Mouse (Mus musculus) lung, postnatal 10 days (tissue): ENCODE measurements around the gene Ubap2l.

Source experiments
- DNase-seq: peaks from one replicate; pipeline ENCODE4 v3.0.0; 2021

The Ubap2l gene

DNA sequence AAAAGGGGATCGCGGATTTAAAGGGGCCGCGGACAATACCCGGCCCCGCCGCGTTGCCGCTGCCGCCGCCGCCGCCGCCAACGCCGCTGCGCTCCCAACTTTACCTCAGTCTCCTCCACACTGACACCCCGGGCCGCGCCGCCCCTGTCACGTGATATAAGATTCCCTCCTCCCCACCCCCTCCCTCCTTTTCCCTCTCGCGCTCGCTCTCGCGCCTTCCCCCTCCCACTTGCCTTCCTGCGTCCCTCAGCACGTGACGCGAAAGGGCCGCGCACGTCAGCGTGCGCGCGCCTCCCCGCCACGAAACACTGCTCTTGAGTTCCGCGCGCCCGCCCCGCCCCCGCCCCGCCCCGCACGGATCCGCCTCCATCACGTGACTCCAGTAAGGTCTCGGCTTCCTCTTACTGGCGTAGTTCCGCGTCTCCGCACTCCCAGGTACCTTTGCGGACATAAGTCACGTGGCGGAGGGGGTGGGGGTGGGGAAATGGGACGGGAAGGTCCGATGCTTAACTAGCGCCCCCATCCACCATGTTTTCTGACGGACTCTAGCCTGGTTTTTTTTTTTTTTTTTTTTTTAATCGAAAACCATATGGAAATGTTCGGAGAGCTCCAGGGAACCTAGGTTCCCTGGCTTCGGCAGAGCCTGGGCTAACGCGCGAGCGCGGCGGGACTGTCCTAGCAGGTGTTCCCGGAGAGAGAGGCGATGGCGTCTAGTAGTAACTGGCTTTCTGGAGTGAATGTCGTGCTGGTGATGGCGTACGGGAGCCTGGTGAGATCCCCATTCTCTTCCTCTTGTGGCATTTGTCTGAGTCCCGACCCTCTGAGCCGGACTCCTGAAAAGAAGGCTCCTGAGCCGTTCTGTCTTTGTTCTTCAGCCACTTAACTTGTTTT is at the start of gene Ubap2l:
Ubap2l (minus strand) TSS at position 278 of the 891 bp plus-strand sequence.
- DNase-seq, result peak; percentile 97

DNA sequence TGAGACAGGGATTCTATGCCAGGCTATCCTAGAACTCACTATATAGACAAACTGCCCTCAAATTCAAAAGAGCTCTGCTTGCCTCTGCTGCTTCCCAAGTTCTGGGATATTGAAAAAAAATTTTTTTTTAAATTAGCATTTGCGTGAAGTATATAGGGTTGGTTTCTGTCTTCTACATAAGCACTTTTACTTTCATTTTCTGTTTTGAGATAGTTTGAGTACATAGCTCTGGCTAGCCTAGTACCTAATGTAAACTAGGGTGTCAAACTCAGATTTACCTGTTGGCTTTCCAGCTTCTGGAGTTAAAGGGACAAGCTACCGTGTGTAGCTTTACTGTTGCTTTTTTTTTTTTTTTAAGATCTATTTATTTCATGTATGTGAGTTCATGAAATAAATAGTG is 49.2 kb upstream of the Ubap2l start:
- no peak for DNase-seq

DNA sequence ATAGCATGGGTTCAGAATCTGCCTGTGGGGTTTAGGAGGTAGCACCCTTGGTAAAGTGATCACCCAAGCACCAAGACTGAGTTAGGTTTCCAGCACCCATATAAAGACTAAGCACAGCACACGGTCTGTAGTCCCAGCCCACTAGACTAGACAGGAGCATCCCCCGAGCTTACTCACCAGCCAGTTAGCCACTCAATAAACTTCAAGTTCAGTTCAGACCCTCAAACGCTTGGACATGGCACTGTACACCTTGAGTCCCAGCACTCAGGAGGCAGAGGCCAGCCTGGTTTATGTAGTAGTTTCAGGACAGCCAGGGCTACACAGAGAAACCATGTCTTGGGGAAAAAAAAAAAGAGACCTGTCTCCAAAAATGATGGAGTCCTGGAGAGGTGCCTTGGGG is 48.6 kb upstream of the Ubap2l start:
- no peak for DNase-seq

DNA sequence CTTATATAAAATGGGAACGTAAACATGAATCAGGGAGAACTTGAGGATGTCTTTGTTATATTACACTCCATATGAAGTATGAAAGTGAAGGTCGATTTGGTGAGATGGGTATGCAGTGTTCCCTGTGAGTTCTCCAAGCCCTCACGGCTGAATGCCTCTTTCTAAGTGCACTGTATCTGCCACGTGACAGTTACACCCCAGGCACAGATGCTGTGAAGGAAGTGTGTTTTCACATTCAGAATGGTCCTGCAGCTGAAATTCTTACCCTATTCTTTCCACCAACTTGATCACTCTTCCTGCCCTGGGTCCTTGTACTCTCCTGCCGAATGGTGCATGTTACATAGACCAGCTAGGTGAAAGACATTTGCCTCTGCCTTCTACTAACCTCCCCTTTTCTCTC is 45.5 kb upstream of the Ubap2l start:
- no peak for DNase-seq

DNA sequence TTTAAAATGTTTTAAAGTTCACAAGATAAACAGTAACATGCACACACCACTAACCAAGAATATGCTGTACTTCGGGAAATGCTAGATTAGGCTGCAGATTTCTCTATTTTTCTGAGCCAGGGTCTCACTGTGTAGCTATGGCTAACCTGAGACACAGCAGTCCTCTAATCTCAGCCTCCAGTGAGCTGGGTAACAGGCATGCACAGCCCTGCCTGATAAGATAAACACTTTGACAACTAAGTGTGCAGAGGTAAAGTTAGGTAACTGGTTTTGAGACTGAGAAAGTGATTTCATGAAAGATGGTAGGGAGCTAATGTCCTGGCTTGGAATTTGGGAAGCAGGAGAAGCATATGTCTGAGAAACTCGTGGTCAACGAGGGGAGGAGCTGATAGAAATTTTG is 42.0 kb upstream of the Ubap2l start:
- no peak for DNase-seq

DNA sequence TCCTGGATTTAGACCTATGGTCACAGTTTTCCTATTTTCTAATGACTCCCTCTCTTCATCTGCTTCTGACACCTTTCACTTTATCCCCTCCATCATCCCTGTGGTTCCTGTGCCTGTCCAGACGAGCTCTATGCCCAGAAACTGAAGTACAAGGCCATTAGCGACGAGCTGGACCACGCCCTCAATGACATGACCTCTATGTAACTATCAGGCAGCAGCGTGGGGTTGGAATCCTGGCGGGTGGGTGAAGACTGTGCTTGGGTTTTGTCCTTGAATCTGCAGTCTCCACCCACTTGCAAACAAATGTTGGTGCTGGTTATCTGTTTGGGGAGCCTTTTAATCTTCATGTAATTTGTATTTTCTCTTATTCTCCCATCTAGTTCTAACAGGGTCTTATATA is 38.5 kb upstream of the Ubap2l start:
- no peak for DNase-seq

DNA sequence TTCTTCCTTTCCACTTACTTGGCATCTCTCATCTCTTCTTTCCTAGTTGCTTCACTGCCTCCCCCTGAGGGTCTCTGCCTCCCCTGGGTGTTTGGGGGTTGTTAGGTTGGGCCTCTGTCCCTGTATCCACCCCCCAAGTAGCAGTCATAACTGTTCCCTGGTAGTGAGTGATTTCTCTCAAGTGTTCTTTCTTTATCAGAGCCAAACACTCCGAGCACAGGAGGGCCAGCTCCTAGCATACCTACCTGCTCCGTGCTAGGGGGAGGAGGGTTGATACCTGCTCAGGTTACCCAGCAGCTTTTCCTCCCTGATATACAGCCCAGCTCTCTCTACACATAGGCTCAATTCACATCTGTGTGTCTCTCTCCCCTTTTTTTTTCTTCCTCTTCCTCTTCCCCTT is 36.2 kb upstream of the Ubap2l start:
- peak; percentile 33 for DNase-seq

DNA sequence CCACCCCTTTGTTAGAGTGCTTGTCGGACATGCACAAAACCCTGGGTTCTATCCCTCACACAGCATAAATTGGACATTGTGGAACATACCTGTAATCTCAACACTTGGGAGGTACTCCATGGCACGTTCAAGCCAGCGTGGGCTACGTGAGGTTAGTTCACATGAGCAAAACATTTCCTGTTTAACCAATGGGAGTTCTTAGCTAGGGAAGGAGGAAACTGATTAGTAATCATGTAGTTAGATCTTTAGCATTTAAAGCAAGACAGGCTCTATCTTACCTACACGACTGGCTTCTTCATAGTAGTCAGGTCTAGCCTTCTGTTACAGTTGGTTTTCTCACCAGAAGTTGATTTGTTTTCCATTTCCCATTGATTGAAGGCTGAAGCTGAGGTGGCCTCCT is 33.6 kb upstream of the Ubap2l start:
- no peak for DNase-seq

DNA sequence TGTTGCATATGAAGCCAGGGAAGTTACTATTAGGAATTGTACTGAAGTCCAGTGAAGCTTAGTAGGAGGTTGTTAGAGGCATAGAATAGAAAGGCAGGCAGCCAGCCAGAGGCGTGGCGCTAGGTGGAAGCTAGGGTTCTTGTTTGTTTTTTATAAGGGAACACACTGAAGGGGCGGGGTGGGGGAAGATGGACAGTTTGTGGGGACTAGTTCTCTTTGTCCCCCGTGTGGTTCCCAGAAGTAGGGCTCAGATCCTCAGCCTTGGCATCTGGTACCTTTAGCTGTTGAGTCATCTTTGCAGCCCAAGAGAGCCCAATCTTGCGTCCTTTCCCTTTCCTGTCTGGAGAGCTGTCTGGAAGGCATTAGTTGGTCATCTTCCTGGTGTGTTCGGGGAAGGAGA is 32.9 kb upstream of the Ubap2l start:
- DNase-seq, result peak; percentile 60

DNA sequence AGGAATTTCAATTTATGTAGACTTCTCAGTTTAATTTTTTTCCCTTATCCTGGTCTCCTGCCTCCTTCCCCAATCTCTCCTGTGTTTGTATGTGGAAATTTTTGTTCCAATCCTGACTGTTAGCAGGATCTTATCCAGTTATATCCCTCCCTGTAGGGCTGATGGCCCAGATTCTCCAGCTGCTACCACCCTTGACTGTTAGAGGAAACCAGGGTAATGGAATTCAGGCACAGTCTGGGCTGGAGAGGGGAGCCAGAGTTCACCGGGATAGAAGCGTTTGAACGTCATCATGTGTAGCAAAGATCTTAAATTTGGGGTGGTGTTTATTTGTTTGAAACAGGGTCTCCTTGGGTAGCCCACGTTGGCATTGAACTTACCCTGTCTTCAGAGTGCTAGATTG is 32.4 kb upstream of the Ubap2l start:
- DNase-seq, result peak; percentile 50

DNA sequence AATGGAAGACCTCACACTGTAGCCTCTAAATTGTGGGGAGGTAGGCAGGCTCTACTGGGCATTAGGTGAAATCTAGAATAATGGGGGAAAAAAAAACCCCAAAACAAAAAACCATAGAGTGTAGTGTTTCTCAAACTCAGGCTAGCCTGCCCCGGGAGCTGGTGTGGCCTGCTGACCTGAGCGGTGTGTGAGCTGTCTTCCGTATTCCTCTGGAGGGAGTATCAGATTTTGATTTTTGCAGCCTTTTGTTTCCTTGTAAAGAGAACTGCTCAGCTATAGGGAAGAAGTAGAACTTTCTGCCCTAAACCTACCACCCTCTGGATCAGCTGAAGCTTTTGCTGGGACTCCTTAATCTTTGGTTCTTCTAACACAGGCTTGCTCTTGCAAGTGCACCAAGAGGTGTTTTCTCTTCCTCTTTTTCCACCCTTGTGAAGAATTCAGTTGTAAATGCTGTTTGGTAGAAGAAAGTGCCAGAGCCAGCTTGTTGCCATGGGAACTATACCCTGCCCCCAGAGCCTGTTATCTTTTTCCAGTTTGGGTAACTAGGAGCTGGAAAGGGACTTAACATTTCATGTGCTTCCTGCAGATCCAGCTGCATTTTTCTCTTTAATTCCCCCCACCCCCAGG is 31.4 kb upstream of the Ubap2l start:
- peak; percentile 49 for DNase-seq

DNA sequence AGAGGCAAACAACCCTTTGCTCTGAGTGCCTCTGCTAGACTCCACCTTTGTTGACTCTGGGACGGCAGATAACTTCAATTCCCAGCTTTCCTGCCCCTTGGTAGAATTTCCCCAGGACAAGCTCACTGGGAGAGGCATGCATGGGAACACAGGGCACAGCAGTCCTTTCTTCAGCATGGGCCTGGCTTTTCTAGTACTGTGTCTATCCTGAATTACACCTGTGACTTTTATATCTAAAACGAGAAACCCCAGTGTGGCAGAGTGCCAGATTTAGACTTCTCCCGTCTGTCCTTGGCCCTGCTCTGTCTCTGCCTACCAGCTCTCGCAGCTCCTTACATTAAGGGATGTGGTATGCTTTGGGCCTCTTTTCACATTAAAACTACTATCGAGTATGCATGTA is 30.6 kb upstream of the Ubap2l start:
- peak; percentile 40 for DNase-seq

DNA sequence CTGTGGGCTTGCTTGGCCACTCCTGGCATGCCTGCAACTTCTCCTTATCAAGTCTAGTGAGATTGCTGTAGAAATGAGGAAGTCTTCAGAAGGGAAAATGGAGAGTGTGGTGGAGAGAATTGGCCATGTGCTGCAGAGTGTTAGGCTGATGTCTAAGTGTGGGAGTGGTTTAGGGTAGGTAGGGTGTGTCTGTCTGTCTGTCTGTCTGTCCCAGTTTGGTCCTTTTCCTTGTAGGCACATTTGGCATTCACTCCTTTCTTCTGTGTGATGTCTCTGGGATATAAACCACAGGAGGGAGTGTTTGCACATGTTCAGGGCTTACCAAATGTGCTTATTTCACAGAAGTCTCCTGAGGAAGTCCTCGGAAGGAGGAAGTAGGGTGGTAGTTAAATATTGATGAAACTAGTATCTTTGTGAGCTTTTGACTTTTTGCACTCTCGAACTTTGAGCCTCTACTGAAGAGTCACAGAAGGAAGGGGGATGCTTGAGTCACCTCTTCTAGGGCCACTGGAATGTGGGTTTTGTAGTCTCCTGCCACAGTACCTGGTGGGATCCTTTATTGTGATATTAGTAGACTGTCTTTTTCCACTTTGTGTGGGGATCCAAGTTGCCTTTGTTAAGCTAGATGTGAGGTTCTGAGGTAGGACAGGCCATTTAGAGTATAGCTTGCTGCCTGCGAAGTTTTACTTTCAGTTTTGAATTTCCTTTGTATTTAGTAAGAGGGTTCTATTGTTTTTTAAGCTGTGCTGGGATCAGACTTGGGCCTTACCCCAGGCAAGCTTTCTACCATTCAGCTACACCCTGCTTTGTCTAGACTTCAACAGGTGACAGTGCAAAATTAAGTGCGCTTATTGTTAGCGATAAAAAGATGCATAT is 29.2 kb upstream of the Ubap2l start:
- peak; percentile 26 for DNase-seq

DNA sequence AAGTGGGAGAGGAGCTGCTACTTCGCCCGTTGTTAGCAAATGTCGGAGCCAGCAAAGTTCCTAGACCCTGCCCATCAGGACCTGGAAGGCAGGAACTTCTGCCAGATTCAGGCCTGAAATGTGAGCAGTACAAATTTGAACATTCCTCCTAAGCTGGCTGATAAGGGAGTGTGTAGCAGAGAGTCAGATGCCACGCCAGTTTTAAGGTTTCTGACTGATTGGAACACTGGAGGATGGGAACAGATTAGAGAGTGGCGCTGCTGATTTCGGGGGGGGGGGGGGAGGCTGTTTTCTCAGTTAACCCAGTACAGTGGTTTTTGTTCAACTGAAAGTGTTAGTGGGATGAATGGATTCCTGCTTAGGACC is 28.1 kb upstream of the Ubap2l start:
- no peak for DNase-seq

DNA sequence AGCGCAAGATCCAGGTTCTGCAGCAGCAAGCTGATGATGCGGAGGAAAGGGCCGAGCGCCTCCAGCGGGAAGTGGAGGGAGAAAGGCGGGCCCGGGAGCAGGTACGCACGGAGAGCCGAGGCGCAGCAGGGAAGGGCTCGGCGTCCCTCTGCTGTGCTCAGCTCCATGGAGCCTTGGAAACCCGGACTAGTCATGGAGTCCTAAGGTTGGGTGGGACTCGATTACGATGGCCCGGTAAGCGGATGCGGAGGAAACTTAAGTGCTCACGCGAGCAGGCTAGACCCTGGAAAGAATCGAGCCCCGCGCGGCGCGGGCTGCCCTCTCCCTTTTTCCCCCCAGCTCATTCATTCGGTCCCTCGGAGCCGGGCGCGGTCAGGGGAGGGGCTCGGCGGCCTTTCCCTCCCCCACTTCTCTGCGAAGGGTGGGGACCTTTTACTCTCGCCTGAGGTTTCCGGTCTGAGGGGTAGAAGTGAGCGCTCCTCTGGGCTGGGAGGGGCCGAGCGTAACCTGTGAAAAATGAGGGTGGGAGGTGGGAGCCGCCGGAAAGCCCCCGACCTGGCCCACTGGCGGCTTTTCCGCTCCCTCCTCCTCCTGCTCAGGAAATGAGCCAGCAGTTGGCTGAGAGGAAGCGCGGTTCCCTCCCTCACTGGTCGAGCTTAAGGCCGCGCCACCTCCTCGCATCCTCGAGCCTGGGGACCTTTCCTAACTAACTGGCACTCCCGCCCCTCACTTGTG is 27.5 kb upstream of the Ubap2l start:
- DNase-seq, result peak; percentile 89

DNA sequence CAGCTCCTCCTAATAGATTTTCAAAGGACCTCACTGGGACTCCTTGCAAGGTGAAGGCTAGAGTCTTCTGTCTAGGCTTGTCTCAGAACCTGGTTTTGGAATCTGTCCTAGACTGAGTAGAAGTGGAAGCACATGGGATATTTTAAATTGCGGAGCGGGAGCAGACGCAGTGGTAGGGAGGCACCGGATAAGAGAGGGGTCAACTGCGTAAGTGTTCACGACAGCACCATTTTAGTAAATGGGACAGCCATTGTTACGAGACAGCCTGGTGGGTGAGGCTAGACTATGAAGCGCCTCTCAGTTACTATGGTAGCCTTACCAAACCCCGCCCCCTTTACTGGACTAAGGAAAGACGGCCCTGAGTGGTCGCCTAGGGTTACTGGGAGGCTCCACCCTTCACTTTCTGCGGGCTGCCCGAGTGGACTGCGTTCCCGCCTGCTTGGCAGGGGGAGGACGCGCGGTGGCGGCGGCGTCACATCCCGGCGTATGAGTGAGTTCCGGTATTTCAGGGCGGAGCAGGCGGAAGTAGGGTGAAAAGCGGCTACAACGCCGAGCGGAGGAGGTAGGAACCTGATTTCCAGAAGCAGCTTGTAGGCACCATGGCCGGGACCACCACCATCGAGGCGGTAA is 26.8 kb upstream of the Ubap2l start:
- DNase-seq, result peak; percentile 99

DNA sequence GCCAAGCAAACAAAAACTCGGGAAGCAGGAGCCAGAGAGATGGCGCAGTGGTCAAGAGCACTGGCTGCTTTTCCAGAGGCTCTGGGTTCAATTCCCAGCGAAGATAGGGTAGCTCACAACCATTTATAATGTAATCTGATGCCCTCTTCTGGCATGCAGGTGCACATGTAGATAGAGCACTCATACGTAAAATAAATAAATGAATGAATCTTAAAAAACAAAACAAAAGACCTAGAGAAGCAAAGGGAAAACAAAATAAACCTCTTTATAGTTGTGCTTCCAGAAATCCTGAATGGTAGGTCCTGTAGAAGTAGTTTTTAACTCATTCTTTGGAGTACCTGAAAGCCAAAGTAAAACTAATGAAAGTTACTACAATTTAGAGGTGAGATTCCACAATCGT is 25.8 kb upstream of the Ubap2l start:
- DNase-seq, result no peak

DNA sequence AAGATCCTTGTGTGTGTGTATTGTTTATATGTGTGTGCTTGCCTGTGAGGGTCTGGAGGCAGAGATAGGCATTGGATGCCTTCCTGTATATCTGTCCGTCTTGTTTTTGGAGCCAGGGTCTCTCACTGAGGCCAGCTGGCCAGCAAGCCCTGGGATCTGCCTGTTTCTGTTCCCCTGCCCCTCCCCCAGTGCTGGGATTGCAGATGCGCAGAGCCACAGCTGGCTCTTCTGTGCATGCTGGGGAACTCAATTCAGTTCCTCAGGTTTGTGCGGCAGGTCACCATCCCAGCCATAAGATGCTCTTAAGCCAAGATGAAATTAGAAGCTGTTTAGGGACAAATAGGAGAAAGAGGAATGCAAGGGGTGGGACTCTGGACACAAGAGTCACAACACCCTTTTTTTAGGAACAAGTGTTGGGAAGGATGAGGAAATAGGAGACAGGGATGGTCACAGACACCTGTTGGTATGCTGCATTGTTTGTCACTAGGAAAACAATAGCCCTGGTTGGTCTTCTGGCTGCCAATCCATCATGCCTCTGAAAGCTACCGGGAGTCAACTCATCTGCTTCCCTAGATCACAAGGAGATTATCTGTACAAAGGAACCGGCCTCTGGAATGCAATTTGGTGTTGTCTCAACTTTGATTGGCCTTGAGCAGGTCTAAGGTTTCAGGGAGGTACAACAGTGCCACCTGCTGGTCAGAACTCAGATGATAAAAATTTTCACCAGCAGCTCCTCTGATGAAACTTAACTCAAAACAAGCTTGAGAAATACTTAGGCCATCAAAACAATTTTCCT is 24.7 kb upstream of the Ubap2l start:
- peak; percentile 91 for DNase-seq

DNA sequence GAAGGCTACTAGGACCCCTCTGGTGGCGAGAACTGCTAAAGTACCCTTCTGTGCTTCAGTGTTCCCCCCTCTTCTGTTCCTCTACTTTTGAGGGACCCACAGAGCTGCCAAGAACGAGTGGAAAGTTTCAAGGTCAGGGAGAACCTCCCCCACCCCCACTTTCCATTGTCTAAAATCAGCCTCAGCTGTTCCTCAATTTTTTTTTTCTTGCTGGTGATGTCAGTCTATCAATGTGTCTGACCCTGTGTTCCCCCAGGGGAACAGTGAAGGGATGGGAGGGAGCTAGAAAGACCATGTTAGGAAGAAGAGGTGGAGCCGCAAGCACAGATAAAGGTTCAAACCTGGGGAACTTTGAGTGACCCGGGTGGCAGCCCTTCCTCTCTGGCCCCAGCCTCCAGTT is 19.9 kb upstream of the Ubap2l start, which contains the start of gene Tpm3:
Tpm3 (plus strand) TSS at position 356 of the 400 bp plus-strand sequence.
- DNase-seq, result no peak

DNA sequence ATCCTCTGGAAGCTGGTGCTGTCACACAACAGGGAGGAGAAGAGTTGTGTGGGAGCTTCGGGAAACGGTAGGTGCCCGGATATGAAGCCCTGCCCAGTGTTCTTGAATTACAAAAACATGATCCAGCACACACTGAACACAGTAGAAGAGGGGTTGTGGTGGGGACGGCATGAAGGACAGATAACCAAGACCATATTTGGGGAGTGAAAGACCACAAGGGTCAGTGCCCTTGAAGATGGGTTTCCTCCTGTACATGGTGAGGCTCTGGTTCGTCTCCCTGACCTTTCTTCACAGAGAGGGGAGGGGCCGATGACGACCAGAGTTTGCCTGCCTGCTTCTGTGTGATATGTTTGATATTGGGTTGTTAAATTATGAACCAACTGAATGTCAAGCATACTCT is 17.3 kb upstream of the Ubap2l start:
- no peak for DNase-seq

DNA sequence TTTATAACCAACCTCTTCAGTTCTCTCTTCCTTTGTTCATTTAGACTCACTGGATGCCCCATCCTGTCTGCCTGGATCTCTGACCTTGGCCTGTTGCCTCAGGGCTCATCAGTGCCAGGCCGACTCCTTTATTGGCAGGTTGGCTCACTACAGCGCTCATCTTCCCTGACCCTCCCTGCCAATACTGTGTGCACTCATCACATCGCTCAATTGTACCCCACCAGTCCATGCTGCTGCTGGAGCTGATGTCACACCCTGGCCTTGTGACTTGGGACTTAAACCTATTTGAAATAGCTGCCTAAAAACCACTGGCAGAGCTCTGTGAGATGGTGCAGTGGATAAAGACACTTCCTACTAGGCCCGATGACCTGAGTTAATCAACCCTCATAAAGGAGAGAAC is 15.4 kb upstream of the Ubap2l start:
- no peak for DNase-seq
